Mouse (Mus musculus): ENCODE results near the gene Cyp24a1.
"Not testable (repeated sequence)": the region's sequence is repeated elsewhere in the genome, so short reads cannot be mapped to it uniquely, and the experiment has no call there.

Cyp24a1 gene

GRCm38 (mm10) chr2:170496154-170496930, 603 bp downstream of the Cyp24a1 start, which contains the start of gene Pfdn4:
Gene Pfdn4, plus strand, starts transcription at chr2:170496428.
- in situ Hi-C loops (cut with MboI, MseI) = no loop called here

- in situ Hi-C loops (cut with MboI, MseI) = no loop called here
Measured at GRCm38 (mm10) chr2:170494784-170495710, 1.9 kb downstream of the Cyp24a1 start.

GRCm38 (mm10) chr2:170487890-170488502, 8.9 kb downstream of the Cyp24a1 start:
- in situ Hi-C loops (cut with MboI, MseI) = no loop called here

- in situ Hi-C loops (cut with MboI, MseI) = no loop called here
Measured at GRCm38 (mm10) chr2:170487202-170487601, 9.7 kb downstream of the Cyp24a1 start.

GRCm38 (mm10) chr2:170483914-170484313, 13.0 kb downstream of the Cyp24a1 start:
- in situ Hi-C loops (cut with MboI, MseI) = no loop called here

DNA sequence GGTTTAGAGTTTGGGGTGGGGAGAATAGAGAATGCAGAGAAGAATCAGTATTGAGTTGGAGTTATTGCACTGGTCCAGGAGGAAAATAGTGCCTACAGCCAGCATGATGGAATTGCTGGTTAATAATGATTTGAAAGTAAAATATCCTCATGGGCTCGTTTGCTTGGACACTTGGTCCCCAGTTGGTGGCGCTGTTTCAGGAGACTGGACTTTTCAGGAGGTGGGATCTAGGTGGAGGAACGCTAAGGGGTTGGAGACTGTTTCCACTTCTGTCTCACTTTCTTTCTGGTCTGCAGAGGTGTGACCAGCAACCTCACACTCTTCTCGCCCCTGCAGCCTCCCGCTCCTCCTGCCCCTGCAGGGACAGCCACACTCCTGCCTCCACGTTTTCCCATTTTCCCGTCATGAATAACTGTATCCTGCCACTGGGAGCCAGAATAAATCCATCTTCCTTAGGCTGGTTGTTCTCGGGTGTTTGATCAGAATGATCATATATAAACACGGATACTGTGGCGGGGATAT, 14.9 kb downstream of the Cyp24a1 start:
- in situ Hi-C loops (cut with MboI, MseI) = no loop called here

DNA sequence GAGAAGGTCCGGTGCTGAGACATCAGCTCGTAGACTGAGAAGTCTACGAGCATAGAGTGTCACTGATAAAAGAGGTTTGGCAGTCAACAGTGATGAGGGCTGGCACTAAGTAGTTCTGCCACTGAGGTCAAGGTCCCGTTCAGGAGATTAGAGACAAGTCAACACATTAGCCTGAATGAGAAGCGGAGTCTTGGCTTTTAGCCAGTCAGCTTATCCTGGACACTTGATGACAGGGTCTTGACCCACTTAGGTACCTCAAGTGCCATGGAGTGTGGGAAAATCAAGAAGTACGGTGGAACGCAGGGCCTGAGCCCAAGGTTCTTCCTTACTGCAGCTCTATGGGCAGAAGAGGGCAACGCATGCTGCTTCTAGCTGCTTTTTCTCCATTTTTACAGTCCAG, 20.3 kb downstream of the Cyp24a1 start:
- in situ Hi-C loops (cut with MboI, MseI) = no loop called here

- in situ Hi-C loops (cut with MboI, MseI) = no loop called here
Measured at GRCm38 (mm10) chr2:170476215-170476614, 20.7 kb downstream of the Cyp24a1 start.

DNA sequence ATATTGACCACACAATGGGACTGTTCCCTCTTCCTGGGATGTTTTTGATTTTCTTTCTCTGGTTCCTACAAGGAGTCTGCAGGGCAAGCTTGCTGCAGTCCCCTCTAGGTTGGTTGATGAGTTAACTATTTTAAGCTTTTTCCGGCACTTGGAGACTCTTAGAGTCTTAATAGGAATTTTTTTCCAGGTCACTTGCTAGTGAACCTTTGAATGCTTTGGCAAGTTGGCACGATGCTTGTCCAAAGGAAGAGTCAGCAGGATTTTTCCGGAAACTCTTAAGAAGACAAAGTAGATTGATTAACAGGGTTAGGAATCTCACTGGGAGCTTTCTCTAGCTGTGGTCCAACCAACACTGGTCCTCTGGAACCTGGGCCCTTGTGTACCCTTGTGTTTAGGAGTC, 21.8 kb downstream of the Cyp24a1 start:
- in situ Hi-C loops (cut with MboI, MseI) = no loop called here

DNA sequence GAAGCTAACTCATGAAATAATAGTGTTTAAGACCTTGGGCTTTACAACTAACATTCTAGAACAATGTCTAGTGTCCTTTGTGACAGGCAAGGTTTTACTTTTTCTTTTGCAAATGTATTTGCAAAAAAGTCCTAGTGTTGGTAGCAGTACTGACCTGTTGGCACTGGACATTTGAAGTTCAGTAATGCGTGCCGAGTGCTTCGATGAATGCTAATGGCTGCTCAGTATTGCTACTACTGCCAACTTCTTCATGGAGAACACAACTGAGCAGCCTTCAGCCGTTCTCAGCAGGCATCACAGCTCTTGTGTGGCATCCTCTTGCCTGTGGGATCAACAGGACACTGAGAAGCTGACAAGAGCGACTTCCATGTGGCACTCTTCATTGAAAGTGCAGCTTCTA, 22.8 kb downstream of the Cyp24a1 start:
- in situ Hi-C loops (cut with MboI, MseI) = no loop called here

- in situ Hi-C loops (cut with MboI, MseI) = no loop called here
Measured at GRCm38 (mm10) chr2:170470591-170470990, 26.4 kb downstream of the Cyp24a1 start.

DNA sequence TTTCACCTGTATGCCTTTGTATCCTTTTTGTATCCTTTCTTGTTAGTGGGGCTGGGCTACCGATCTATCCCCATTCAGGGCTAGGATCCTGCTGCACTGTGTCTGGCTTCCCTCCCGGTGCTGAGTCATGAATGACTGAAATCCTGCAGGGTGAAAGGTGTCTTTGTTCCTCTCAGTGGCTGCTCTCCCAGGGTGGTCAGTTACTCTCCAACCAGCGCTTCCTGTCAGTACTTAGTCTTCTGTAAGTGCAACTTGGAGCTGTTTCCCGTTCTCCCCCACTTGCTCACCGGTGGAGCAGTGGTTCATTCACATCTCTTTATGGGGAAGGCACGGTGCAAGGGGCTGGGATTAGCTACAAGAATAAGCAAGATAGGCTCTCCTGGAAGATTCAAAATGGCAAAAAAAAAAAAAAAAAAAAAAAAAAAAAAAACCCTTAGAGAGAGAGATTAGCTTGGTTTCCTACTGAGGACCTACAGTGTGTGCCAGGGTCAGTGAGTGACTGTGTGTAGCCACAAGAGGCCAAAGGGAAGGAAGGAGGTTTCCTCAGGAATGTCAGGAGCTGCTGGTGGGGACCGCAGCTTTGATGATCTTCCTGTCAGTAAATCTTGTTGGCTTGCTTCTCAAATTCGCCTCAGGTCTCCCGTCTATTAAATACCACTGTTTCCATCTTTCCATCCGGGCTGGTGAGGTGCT, 27.2 kb downstream of the Cyp24a1 start:
- in situ Hi-C loops (cut with MboI, MseI) = no loop called here

DNA sequence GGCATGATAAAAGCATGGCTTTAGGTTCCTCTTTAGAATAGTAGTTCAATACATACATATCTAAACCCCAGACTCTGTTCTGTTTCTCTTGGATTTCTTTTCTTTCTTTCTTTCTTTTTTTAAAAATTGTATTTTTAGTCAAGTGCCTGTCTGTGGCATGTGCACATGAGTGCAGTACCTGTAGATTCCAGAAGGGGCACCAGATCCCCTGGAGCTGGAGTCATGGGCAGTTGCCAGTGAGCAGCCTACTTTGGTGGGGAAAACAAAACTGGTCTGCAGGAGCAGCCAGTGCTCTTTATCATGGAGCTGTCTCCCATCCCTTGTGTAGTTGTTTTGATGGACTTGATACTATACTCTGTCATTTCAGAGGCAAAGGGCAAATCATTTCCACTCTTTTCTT, 28.9 kb downstream of the Cyp24a1 start:
- in situ Hi-C loops (cut with MboI, MseI) = no loop called here

GRCm38 (mm10) chr2:170464817-170465216, 32.1 kb downstream of the Cyp24a1 start:
- in situ Hi-C loops (cut with MboI, MseI) = no loop called here

DNA sequence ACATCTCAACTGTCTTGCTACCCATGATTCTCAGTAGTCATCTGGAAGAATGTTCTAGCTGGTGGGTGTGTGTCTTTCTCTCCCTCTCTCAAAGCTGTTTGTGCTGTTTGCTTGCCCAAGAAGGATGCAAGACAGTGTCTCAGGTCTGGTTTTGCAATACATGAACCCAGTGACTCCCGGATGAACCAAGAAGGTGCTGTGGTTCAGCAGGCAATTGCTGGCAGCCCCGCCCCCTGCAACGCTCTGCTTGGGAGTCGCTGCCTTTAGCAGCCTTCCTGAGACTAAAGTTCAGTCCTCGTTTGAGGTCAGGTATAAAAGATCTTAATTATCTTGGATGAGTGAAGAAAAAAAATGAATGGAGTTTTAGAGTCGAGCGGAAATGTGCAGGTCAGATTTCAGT, 35.3 kb downstream of the Cyp24a1 start:
- in situ Hi-C loops (cut with MboI, MseI) = no loop called here

GRCm38 (mm10) chr2:170459805-170460204, 37.1 kb downstream of the Cyp24a1 start:
- in situ Hi-C loops (cut with MboI, MseI) = no loop called here

DNA sequence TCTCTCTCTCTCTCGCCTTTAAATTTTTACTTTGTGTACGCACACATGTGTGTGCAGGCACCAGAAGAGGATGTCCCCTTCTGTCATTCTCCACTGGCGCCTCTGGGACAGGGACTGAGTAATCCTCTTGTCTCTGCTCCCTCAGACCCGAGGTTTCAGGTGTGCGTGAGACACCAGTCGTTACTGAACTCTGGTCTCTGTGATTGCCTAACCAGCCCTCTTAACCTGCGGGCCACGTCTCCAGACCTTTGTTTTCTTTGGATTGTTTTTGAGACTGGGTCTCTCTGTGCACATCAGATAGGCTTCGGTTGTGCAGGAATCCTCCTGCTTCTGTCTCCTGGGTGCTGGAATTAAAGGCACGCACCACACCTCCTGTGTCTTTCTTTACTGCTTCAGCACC, 37.8 kb downstream of the Cyp24a1 start:
- in situ Hi-C loops (cut with MboI, MseI) = no loop called here

DNA sequence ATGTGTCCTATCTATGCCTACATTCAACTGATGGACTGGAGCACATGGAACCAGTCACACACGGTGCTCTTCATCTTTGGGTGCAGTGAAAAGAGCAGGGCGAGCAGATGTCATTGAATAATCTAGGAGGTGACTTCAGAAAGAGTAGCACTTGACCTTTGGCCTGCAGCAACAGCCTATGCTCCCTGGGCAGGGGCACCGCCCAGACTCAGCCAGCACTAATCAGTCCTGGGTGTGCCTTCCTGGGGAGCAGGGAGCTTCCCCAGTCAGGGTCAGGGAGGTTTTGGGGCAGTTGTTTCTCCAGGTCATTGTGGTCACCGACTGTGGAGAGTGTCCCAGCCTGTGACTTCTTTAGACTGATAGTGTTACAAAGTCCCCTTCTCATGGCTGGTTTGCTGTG, 43.1 kb downstream of the Cyp24a1 start:
- in situ Hi-C loops (cut with MboI, MseI) = not testable (repeated sequence)

GRCm38 (mm10) chr2:170450933-170451332, 46.0 kb downstream of the Cyp24a1 start:
- in situ Hi-C loops (cut with MboI, MseI) = no loop called here

- in situ Hi-C loops (cut with MboI, MseI) = no loop called here
Measured at GRCm38 (mm10) chr2:170447651-170448050, 49.3 kb downstream of the Cyp24a1 start.

- in situ Hi-C loops (cut with MboI, MseI) = no loop called here
Measured at GRCm38 (mm10) chr2:170446843-170447383, 50.0 kb downstream of the Cyp24a1 start.

Data from T-helper 2 cell (primary cell).